Mouse (Mus musculus) CH12.LX (cell line): ENCODE results near the gene Actb.

Experiments
- EP300 ChIP-seq: IDR thresholded peaks from 2 replicates; pipeline ENCODE4 v1.6.1; 2011; ENCODE audit warnings: low read length, improper control_type of control experiment
- MYC ChIP-seq: IDR thresholded peaks from 2 replicates; pipeline ENCODE4 v1.6.1; 2011; ENCODE audit warnings: low read depth, mild to moderate bottlenecking, improper control_type of control experiment, low read length
- NELFE ChIP-seq: IDR thresholded peaks from 2 replicates; pipeline ENCODE4 v1.6.1; 2011; ENCODE audit warnings: low read depth, low read length, improper control_type of control experiment
- NRF1 ChIP-seq: IDR thresholded peaks from 2 replicates; pipeline ENCODE4 v1.6.1; 2014; ENCODE audit warnings: low read depth, mild to moderate bottlenecking, inconsistent platforms, low read length, improper control_type of control experiment, moderate library complexity
- POLR2A ChIP-seq: IDR thresholded peaks from 2 replicates; pipeline ENCODE4 v1.6.1; 2011; ENCODE audit warnings: low read depth, mild to moderate bottlenecking, improper control_type of control experiment, low read length
- ZNF384 ChIP-seq: IDR thresholded peaks from 2 replicates; pipeline ENCODE4 v1.6.1; 2012; ENCODE audit warnings: low read depth, low read length, improper control_type of control experiment, inconsistent platforms

DNA sequence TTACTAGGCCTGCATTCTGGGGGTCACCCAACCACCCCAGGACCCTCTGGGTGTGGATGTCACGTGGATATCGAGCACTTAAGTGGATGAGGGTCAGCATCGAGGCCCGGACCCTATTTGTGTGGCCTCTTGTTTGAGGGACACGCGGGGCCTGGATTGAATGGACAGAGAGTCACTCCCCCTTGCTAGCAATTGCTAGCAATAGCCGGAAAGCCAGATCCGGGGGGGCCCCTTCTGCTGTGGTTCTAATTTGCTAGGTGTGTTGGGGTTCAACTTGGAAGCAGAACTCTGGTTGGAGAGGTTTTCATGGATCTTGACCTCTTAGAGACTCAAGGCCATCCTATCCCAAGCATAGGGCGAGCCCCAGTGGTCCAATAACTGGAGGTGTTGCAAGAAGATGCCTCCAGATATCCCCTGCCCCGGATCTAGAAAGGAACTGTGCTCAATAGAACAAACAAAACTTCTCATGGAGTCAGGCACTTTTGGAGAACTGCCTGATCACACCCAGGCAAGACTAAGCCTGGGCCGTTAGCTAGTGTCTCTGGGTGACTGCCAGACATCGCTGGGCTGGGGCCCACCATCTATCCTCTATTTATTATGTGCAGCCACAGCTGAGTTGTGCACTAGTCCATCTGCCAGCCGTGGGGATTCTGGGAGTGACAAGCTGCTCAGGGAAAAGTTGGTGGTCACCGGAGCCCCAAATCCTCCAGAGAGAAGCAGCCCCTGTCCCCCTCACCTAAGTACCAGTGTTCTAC is 671 bp upstream of the Actb start:
- TF ChIP-seq NRF1 (no peak), MYC (no peak), NELFE (no peak), POLR2A (no peak), EP300 (no peak), ZNF384 (no peak; the same call in 1 of the 2 replicates)
